Mouse (Mus musculus) embryo, embryonic 10 days (tissue): ENCODE results near the gene Grip1.
A peak's percentile ranks its signal among the peaks of the same experiment; 100 is the strongest.

Experiments
- DNase-seq: peaks from one replicate; pipeline ENCODE4 v3.0.0-alpha.2; 2015; ENCODE audit warnings: low spot score

The Grip1 gene

DNA sequence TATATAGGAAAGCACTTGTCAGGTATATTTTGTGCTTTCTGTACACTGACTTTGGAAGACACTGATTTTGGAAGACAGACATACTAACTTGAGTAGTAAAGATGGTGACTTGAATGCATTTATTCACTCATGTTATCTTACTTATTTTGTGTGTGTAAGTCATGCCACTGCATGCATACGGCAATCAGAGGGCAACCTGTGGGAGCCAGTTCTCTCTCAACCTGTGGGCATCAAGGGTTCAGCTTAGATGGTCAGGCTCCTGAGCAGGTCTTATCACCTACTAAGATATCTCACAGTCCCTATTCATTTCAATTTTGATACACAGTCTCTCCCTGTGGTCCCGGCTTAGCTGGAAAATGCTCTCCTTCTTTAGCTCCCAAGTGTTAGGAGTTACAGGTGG, 5.4 kb downstream of the Grip1 start:
- no peak for DNase-seq

DNA sequence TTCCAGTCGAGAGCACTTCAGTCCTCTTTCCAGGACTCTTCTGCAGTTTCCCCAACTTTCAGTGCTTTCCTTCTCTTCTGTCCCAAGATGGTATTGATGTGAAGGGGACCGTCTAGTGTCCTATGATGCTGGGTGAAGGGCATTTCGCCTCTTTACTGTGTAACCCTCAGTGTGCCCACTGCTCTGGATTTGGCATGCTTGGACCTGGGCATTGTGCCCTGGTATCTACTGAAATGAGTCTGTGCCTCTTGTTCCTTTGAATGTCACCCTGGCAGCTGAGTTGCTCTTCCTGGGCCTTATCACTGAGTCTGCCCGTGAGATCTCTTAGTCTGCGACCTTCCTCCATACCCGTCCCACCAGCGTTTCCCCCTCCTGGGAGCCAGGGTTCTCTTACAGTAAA, 9.7 kb downstream of the Grip1 start:
- DNase-seq, result no peak

DNA sequence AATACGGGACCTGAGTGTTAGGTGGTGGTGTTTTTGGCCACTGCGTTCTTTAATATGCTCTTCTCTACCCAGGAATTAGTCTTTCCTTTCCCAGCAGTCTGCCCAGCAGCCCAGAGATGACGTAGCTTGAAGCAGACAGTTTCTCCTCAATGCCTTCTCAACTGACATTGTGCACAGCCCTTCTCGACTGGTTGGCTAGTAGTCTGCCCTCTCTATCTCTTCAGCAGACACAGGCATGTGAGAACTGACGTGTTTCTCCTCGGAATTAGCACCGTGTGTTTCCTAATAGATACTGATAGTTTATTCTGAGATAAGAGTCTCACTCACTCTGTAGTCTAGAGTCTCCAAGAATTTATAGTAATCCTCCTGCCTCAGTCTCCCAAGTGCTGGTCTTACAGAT, 10.2 kb downstream of the Grip1 start:
- no peak for DNase-seq

DNA sequence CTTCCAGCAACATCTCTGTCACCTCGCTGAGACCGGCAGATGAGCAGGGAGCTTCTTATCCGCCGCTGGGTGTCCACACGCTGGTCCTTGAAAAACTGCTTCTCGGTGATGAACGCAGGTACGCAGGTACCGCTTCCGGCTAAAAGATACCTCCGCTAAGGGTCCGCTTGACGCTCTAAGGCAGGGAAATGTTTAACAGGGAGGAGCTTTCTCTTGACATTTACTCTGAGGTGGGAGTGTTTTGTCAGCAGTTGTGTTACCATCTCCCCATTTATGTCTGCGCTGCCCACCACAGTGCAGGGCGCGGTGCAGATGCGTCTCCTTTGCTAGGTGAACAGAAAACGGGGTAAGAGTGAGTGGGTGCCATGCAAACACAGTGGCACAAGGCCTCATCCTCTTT, 14.3 kb downstream of the Grip1 start:
- no peak for DNase-seq

DNA sequence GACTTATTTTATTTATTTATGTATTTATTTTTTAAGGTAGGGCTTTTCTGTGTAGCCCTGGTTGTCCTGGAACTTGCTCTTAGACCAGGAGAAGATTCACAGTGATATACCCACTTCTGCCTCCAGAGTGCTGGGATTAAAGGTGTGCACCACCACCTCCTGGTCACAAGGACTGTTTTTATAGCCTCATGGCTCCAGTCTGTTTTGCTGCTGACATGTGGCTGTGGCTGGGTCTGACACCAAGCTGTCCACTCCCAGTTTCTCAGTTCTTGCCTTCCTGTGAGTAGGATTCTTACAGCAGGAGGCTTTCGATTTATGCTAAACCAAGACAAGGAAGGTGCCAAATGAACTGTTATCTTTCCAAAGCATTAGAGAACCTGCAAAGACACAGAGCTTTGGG, 16.5 kb downstream of the Grip1 start:
- DNase-seq, result no peak

DNA sequence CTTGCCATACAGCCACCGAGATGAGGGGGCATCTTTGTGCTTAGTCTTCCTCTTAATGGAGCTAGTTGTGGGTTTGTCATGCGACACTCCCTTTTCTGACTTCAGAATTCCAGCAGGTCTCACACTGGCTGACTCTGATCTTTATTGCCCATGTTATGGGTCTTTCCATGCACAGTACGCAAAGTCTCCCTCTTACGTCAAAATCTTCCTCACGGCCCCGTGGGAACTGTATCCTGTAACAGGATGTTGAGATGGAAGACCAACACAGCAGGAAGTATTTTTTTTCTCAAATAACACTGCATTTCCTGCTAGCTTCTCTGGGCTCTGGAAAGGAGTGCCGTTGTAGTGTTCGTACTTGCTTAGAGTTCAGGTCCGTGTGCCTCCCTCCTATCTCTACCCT, 21.5 kb downstream of the Grip1 start:
- no peak for DNase-seq

DNA sequence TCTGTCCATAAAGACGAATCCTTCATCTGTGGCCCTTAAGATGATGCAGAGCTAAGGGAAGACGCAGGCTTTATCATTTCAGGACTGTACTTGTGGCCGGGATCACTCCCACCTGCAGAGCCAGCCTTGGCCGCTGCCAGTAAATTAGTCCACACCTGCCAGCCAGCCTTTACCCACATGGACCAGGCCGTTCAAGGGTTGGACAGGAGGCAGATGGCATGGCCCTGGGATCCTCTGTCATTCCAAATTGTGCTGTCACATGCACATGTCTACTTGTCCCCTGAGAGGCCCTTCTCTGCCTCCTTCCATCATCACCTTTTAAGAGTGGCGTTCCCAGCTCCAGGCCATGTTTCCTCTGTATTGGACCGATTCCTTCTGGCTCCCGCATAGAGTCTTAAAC, 24.0 kb downstream of the Grip1 start:
- DNase-seq, result no peak

DNA sequence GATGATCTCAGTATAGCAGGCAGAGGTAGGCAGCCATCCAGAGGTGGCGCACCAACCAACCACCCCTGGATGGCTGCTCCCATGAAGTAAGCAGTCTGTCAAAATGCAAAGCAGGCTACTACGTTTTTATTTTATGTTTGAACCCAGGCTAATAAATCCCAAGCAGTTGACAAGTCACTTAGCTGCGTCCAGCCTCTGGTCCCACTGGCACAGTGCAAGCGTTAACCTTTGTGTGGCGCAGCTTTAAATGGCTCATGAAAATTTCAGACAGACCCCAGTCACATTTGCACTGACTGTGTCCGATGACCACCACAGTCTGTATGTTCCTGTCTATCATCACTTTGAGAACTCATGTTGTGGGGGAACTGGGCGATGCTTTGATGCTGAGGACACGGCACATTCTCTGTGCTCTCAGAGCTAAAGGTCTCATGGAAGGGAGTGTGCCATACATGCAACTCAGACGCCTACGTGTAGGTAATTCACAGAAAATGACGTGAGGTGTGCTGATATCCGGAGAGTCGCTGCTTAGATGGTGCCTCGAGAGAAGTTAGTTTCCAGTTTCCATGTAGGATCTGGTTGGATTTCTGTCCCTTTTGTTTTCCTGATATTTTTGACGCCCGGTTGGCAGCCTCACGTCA, 29.6 kb downstream of the Grip1 start:
- DNase-seq, result no peak

DNA sequence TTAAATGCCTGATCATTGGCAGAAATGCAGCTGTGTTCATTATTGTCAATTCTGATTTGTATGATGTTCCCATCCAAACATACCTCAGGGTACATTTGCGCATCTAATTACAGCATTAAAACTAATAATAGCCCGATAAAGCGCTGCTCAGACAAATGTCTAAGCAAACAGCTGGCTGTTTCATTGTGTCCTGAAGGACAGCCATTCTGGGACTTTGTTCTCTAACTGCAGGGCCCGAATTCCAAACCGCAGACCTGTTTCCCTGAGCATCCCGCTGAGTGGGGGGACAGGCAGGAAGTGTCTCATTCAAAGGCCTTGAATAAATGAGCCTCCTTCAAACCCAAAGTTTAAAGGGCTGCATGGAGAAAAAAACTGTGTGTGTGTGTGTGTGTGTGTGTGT, 30.1 kb downstream of the Grip1 start:
- peak; percentile 59 for DNase-seq

DNA sequence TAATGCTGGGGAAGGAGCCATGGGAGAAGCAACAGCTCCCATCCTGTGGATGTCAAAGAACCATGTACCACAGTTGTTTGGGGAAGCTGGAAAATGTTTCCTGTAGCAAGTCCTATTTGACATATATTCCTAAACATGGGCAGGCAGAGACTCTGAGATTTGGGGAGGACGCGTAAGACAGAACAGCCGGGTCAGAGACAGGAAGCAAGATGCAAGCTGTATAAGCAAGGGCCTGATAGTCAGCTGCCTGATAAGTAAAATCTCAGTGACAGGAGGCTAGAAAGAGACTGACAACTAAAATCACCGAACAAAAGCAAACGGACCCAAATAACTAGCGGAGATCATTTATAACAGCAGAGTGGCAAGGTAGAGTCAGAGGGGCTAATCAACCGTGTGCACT, 33.3 kb downstream of the Grip1 start:
- DNase-seq, result no peak

DNA sequence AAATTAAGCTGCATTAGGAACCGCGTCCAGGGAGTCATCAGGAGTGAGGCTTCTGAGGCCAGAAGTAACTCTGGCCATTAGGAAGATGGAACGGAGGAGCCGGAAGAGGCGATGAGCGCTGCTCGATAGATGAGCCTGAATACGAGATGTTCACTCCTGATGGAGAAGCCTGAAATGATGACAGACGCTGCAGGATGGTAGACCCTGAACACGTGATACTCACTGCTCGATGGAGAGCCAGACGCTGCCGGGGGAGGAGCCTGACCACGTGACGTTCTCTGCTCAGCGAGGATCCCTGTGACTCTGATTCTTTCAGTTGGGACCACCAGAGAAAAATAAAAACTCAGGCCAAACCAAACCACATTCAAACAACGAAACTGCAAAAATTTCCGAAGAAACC, 37.2 kb downstream of the Grip1 start:
- no peak for DNase-seq

DNA sequence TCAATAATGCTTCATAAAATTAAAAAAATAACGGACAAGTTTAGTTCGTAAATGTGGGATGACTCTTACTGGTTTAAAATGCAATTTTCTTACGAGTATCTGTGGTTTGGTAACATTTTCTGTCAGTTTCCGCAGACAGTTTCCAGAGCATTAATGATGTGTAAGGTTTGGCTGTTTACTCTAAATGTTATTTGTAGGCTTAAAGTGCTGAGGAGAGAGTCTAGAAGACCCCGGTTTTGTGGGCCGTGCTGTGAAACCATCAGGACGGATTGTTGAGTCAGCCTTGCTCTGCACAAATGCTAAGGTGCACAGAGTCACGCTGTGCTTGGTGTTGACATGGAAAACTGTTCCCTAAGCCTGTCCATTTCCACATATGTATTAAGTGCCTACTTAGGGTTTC, 41.7 kb downstream of the Grip1 start:
- DNase-seq, result no peak

DNA sequence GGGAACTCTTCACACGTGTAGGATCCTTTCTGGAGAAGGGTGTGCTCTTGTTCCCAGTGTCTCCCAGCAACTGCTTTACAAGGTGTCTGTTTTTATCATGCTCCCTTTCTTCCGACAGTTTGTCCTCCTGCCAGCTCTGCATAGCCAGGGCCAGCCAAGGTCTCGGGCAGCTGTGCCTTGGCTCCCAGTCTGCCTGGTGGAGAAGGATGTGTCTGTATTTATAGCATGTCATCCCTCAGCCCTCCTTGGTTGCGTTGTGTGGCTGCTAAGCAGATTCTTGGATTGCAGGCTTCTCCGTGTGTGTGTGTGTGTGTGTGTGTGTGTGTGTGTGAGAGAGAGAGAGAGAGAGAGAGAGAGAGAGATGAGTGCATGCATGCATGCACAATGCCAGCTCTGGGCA, 42.6 kb downstream of the Grip1 start:
- DNase-seq, result no peak

DNA sequence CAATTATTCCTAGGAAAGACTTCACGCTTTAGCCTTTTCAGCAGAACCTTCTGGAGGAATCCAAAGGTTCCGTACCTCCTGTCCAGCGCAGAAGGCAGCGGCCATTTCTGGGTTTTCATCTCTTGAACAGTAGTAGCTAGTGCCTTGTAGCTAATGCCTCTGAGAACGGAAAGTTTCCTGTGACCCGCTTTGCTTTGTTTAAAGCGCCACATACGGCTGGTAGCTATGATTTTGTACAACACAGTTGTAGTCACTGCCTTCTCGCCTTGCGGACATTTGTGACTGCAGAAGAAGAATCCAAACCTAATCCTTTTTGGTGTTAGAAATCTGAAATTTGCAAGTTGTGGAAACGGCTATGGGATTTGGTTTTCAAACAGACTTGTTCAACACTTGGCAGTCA, 68.1 kb downstream of the Grip1 start:
- no peak for DNase-seq

DNA sequence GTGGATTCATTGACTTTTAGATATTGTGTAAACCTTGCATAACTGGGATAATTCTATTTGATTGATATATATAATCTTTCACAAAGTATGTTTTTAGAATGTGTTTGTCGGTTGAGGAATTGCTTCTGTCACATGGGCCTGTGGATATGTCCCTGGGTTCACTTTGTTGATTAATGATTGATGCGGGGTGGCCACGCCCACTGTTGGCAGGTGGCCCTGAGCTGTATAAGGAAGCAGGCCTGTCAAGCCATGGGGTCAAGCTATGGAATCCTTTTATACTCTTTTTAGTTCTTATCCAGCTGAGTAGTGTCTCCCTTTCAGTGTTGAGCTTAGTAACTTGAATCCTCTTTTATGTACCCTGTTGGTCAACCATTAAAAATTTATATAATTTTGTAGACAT, 72.1 kb downstream of the Grip1 start:
- peak; percentile 33 for DNase-seq

DNA sequence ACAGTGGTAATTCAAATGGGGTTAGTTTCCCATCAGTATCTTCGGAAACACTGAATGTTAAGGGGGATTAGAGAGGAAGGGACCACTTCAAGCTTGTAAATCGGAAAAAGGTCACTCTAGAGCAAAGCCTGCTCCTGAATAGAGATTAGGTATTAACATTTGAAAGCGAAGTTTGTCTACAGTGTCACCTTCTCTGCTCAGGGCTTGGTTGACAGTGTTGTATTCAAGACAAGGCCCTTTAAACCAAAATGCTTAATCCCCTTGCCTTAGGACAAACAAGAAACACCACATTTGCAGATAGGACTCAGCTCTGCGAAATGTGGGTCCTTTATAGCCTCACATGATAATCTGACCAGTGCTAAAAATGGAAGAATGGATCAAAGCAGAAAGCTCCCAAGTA, 81.2 kb downstream of the Grip1 start:
- DNase-seq, result no peak

DNA sequence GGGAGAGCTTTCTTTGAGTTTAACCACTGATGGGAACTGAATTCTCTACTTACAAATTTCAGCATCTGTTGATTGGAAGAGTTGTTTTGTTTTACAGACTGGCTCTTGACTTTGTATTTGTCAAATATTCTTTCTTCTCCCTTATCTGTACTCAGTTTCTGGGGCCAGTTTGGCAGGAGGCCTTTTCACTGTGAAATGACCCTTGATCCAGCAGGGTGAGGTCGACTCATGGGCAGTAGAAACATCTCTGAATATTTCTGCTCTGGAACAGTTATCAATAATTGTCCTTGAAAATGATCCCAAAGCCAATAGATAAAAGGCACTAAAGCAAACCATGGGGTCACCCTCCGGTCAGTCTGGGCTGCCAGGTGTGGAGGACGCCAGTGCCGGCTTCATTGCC, 88.0 kb downstream of the Grip1 start:
- no peak for DNase-seq

DNA sequence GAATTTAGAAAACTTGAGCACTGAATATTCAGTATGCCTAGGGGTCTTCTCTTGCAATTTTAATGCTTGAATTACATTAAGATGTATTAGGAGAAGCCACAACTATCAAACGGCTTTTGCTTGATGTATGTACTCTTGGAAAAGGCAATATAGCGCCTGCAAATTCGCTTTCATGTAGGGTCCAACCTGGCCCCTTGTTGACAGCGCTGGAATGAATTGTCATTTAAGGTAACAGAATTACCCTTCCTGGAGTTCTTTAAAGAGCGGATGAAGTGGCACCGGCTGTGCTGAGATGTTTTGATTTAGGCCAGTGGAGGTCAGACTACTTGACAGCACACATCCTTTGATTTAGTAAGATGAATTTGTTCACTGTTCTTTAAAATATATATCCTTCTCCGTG, 90.1 kb downstream of the Grip1 start:
- DNase-seq, result peak; percentile 22

DNA sequence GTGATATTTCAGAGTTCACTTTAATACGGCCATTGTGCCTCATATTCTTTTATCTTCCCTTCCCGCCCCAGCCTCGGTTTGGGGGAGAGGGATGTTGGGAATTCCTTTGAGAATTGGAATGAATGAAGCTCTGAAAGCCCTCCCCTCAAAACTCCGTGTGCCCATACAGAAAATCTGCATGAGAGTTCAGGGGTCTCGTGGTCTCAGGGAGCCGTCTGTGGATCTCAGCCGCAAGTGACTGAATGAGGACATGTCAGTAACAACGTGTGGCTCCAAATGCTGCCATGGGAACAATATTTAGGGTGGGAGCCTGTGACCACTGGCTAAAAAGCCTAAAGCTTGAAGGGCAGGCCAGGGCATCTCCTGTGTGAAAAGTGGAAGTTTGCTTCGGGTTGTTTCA, 91.1 kb downstream of the Grip1 start:
- peak; percentile 20 for DNase-seq

DNA sequence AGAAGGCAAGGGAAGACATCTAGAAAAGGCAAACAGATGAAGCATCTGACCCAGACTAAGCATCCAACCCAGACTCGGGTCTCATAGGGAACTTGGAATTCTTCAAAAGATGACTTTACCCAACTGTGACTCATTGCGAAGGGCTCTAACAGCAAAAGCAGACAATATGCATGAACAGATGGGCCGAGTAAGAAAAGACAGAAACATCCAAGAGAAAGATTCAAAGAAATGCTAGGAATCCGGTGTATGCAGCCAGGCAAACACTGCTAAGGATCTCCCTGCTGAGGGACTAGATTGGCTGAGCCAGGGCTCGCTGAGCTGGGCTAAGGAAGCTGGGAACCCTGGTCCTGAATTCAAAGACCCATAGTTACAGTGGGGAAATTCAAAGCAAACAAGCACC, 94.2 kb downstream of the Grip1 start:
- no peak for DNase-seq

DNA sequence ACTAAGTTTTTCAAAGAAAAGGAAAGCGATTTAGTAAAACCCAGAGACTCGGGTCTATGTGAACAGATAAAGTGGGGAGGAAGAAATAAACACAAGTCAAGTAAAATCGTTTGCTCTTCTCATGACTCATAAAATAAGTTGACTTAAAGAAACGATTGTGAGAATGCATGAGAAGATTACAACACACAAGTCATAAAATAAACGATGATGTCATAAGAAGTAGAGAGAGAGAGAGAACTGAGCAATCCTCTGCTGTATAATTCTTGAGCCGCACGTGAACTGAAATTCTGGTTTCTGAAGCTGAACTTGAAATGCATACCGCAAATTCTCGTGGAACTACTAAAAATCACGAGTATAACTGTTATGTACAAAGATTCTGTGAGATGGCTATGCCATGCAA, 95.1 kb downstream of the Grip1 start:
- DNase-seq, result no peak

DNA sequence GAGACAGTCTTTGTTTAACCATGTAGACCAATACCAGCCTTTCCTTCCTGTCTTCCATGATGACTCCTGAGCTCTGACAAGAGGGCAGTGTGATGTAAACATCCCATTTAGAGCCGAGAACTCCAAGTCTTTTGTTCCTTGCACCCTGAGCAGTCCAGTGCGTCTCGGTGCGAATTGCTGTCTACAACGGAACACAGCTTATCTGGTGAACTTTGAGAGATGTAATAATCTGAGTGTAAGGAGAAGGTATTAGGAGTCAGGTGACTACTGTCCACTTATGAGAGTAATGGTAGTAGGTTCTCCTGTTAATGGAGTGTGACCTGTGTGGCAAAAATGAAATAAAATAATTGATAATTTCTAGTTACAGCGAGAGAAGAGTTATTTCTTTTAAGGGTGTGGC, 97.0 kb downstream of the Grip1 start:
- DNase-seq, result no peak

DNA sequence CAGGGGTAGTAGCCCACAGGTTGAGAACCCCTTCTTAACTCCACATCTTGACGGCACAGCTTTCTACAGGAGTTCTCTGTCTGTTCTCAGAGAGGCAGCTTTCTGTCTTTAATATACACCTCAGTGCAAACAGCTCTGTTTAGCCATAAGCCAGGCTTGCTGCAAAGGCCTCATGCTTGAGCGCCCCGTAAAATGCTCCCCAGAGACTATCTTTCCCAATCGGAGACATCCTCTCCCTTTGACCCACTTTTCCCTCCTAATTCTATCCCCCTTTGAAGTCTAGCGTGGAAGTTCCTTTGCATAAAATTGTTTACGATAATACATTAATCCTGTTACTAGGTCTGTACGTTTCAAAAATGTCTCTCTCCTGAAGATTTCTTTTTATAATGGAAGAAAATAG, 102.7 kb downstream of the Grip1 start:
- no peak for DNase-seq

DNA sequence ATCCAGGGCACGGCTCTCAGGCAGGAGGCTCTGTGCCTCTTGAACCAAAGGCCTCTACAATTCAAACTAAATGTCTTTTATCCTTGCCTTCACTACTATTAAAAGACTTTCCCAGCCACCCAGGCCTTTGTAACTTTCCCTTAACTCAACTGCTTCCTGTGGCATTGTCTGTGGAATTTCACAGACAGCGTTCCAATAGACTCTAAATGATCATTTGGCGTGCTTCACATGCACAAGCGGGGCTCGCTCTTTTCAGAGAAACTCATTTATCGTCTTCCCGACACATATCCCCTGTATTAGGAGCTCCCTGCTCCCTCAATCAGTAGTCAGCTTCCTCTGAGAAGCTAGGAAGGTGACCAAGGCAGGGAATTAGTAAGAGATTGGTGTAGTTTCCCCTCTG, 104.8 kb downstream of the Grip1 start:
- no peak for DNase-seq

DNA sequence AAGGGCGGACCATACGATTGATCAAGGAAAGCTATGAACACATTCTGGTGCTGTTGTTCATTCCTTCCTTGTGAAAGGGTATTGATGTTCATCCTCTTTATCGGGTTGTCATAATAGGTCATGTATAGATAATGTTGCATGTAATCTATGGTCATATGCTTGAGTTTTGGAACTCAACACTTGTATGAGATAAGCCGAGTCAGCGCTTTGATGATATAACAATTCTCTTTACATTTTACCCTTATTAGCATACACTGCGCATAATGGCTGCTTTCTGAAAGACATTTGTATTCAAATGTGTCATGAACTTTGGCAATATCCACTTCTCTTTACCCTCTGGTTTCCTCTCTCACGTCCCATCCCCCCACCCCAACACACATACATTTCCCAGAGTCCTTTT, 111.2 kb downstream of the Grip1 start:
- no peak for DNase-seq
